In the genomic region with DNA sequence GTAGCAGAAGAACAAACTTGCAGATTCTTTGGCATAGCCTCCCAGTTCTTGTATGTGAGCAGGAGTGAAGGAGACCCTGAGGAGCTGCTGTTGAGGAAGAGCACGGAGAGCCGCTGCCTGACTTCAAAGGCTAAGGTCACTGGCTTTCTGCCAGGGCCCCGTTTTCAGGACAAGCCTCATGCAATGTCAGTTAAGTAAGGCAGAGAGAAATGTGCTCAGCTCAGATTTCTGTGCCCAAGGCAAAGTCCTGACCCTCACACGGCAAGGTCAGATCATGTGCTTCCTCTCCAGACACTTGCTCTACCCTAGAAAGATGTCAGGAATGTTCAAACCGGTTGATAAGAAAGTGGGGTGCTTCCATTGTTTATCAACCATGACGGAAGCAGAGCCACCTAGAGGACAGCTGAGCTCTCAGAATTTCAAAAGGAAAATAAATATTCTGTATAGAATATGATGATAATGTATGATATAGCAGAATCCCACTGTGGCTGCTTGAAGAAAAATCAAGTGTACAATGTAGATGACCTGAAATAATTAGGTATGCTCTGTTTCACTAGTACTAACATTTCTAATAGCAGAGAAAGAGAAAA, we compare ENCODE assay signal across 11 mouse cellular contexts. TPM values are rescaled to one million over a fixed set of nuclear protein-coding genes. Genes with fewer than 3 reads are reported as not detected.
DNase-seq lines count a peak whose midpoint lies in the region; ATAC-seq lines count a peak whose summit lies in the region.
"Had no signal": no experiment of that assay in that cellular context is flagged by ENCODE, and none has a peak within 500 bp of the region (broad histone marks: within the 10 kb centered on the region; RNA-seq: fewer than 3 reads in every experiment).

No protein-coding gene starts in this region.

- H3K9ac ChIP-seq in midbrain, embryonic 14.5 days (replicated peaks; ENCODE audit: low read length), result no peak overlapping the region
- peak overlapping the region; percentile 21 for H3K9ac ChIP-seq in heart, embryonic 13.5 days
- H3K9ac ChIP-seq in midbrain, embryonic 11.5 days (ENCODE audit: low read length), result no peak overlapping the region
- H3K9ac ChIP-seq: embryonic facial prominence, embryonic 12.5 days had no signal

- H3K4me3 ChIP-seq in midbrain, embryonic 14.5 days (replicated peaks; ENCODE audit: low read depth, low read length), result no peak overlapping the region
- no peak overlapping the region for H3K4me3 ChIP-seq in midbrain, embryonic 10.5 days
- H3K4me3 ChIP-seq in heart, embryonic 13.5 days, result no peak overlapping the region
- H3K4me3 ChIP-seq in midbrain, embryonic 11.5 days (ENCODE audit: low read depth, low read length), result no peak overlapping the region
- H3K4me3 ChIP-seq: embryonic facial prominence, embryonic 12.5 days had no signal

- no peaks in the 10 kb centered on the region for H3K9me3 ChIP-seq in midbrain, embryonic 14.5 days (ENCODE audit: control insufficient read depth, low read length)
- H3K9me3 ChIP-seq in midbrain, embryonic 10.5 days (replicated peaks), result no peaks in the 10 kb centered on the region
- H3K9me3 ChIP-seq in heart, embryonic 13.5 days, result no peaks in the 10 kb centered on the region
- H3K9me3 ChIP-seq in midbrain, embryonic 11.5 days (ENCODE audit: control insufficient read depth, low read length), result no peaks in the 10 kb centered on the region
- H3K9me3 ChIP-seq: embryonic facial prominence, embryonic 12.5 days had no signal

- no peak overlapping the region for H3K27ac ChIP-seq in midbrain, embryonic 14.5 days (replicated peaks; ENCODE audit: low read depth, low read length)
- H3K27ac ChIP-seq in midbrain, embryonic 10.5 days (replicated peaks), result no peak overlapping the region
- H3K27ac ChIP-seq in heart, embryonic 13.5 days (replicated peaks), result peak overlapping the region; percentile 91
- H3K27ac ChIP-seq in midbrain, embryonic 11.5 days (ENCODE audit: low read depth, low read length), result no peak overlapping the region
- H3K27ac ChIP-seq: embryonic facial prominence, embryonic 12.5 days had no signal

- DNase-seq in gastrocnemius, adult 8-10 months (ENCODE audit: low spot score in 2 of 2), result peak; percentile 26 to 27
- no peak for DNase-seq in gastrocnemius, postnatal 14 days
- DNase-seq in midbrain, embryonic 14.5 days, result peak; percentile 27
- no peak for DNase-seq in midbrain, embryonic 10.5 days (ENCODE audit: low spot score)
- DNase-seq in skeletal muscle tissue, adult 2 months (ENCODE audit: low read depth, low spot score), result peak; percentile 70
- no peak for DNase-seq in layer of hippocampus, postnatal 36 days
- DNase-seq in midbrain, embryonic 11.5 days (ENCODE audit: low spot score, missing footprints), result no peak

- no peak for ATAC-seq in midbrain, embryonic 14.5 days (ENCODE audit: low FRiP score, low TSS enrichment)
- ATAC-seq in heart, embryonic 13.5 days (ENCODE audit: extremely low read depth, insufficient number of reproducible peaks, low FRiP score, low TSS enrichment), result no peak
- ATAC-seq in midbrain, embryonic 11.5 days (ENCODE audit: low FRiP score), result no peak

- H3K27me3 ChIP-seq in midbrain, embryonic 14.5 days (ENCODE audit: control insufficient read depth, insufficient read depth, low read length), result no peaks in the 10 kb centered on the region
- H3K27me3 ChIP-seq in midbrain, embryonic 10.5 days (ENCODE audit: low read depth, poor library complexity, severe bottlenecking), result no peaks in the 10 kb centered on the region
- no peaks in the 10 kb centered on the region for H3K27me3 ChIP-seq in heart, embryonic 13.5 days (replicated peaks)
- no peaks in the 10 kb centered on the region for H3K27me3 ChIP-seq in midbrain, embryonic 11.5 days (ENCODE audit: control insufficient read depth, insufficient read depth, low read length)
- H3K27me3 ChIP-seq: embryonic facial prominence, embryonic 12.5 days had no signal

- 61% methylated on average over 6 of the region's 6 CpGs for WGBS in midbrain, embryonic 14.5 days
- WGBS in midbrain, embryonic 10.5 days, result 76% methylated on average over 6 of the region's 6 CpGs
- 10% methylated on average over 6 of the region's 6 CpGs for WGBS in heart, embryonic 13.5 days
- 71% methylated on average over 6 of the region's 6 CpGs for WGBS in midbrain, embryonic 11.5 days

- H3K4me1 ChIP-seq in midbrain, embryonic 14.5 days (ENCODE audit: control insufficient read depth, insufficient read depth, low read length), result no peaks in the 10 kb centered on the region
- H3K4me1 ChIP-seq in midbrain, embryonic 10.5 days, result no peaks in the 10 kb centered on the region
- H3K4me1 ChIP-seq in heart, embryonic 13.5 days, result peaks cover 45% of the 10 kb centered on the region
- no peaks in the 10 kb centered on the region for H3K4me1 ChIP-seq in midbrain, embryonic 11.5 days (ENCODE audit: control insufficient read depth, insufficient read depth, low read length)

- H3K36me3 ChIP-seq in midbrain, embryonic 14.5 days (ENCODE audit: control insufficient read depth, insufficient read depth, low read length), result peaks cover 77% of the 10 kb centered on the region
- peaks cover 97% of the 10 kb centered on the region for H3K36me3 ChIP-seq in midbrain, embryonic 10.5 days
- peaks cover 70% of the 10 kb centered on the region for H3K36me3 ChIP-seq in heart, embryonic 13.5 days
- H3K36me3 ChIP-seq in midbrain, embryonic 11.5 days (ENCODE audit: control insufficient read depth, insufficient read depth, low read length), result peaks cover 37% of the 10 kb centered on the region

- H3K4me2 ChIP-seq in midbrain, embryonic 14.5 days (ENCODE audit: low read length), result no peak overlapping the region
- H3K4me2 ChIP-seq in heart, embryonic 13.5 days, result no peak overlapping the region
- no peak overlapping the region for H3K4me2 ChIP-seq in midbrain, embryonic 11.5 days
- H3K4me2 ChIP-seq: embryonic facial prominence, embryonic 12.5 days had no signal

- intact Hi-C loops in gastrocnemius, postnatal 14 days (cut with DNase I; ENCODE audit: low total_unique reads), result no loop called here

RNA-seq across cellular contexts. Expression of gene Clec2l, which starts 40.0 kb away (rescaled TPM):
- total RNA-seq in gastrocnemius, adult 8-10 months (2022), result under 1 TPM in 2 of 4 experiments, not detected in 2; 0.22 to 0.27 TPM
- total RNA-seq in gastrocnemius, postnatal 14 days (2021), result 1 to 10 TPM in 1 of 2 experiments, under 1 TPM in 1; 0.62 to 1.0 TPM
- polyA plus RNA-seq in midbrain, embryonic 14.5 days (2014; fragmentation: Nextera tagmentation; extraction: Ambion mirVana), result 12.9 and 25.5 TPM in 2 replicates
- polyA plus RNA-seq in midbrain, embryonic 10.5 days (2016; fragmentation: Nextera tagmentation; extraction: Ambion mirVana), result 1.1 and 1.3 TPM in 2 replicates
- 0.86 and 0.87 TPM in 2 replicates for polyA plus RNA-seq in heart, embryonic 13.5 days (2015; fragmentation: Nextera tagmentation; extraction: Ambion mirVana)
- 10 to 100 TPM; 68.7 to 69.0 TPM for total RNA-seq in layer of hippocampus, postnatal 36 days (2021)
- polyA plus RNA-seq in midbrain, embryonic 11.5 days (2014; fragmentation: Nextera tagmentation; extraction: Ambion mirVana), result 2.1 and 2.2 TPM in 2 replicates
- total RNA-seq: megakaryocyte, adult 5-6 weeks; neutrophil, adult 5-6 weeks had no signal

Comparison
In these comparisons a context has a peak if more than half of its experiments do, and no peak if none do; other contexts are left out.
1. DNase-seq: peak in gastrocnemius, adult 8-10 months (2 of 2), midbrain, embryonic 14.5 days (single experiment) and skeletal muscle tissue, adult 2 months (single experiment); none in gastrocnemius, postnatal 14 days (single experiment), midbrain, embryonic 10.5 days (single experiment), layer of hippocampus, postnatal 36 days (0 of 2) and midbrain, embryonic 11.5 days (single experiment).